Mouse (Mus musculus) liver, embryonic 13.5 days (tissue): Measurements from ENCODE around the gene Kncn. TPM values are rescaled to one million over a fixed set of nuclear protein-coding genes. Genes with fewer than 3 reads are reported as not detected.

Experiments
- ATAC-seq: fragments of 200-750 bp; cut with Nextera tagmentation; 2 replicates; pipeline ENCODE4 v1.8.0; 2017; ENCODE audit warnings: low read depth, mild to moderate bottlenecking, moderate number of reproducible peaks, moderate library complexity
- DNase-seq: peaks from one replicate; pipeline ENCODE4 v3.0.0; 2022
- H3K27ac ChIP-seq: fragments of 300-500 bp; sonication (generic); 2 replicates; pipeline ENCODE4 v1.5.1; 2015; ENCODE audit warnings: moderate library complexity, mild to moderate bottlenecking, inconsistent platforms
- H3K27me3 ChIP-seq: fragments of 300-500 bp; sonication (generic); 2 replicates; pipeline ENCODE4 v1.6.1; 2015; ENCODE audit warnings: mild to moderate bottlenecking, inconsistent platforms
- H3K36me3 ChIP-seq: fragments of 300-500 bp; sonication (generic); 2 replicates; pipeline ENCODE4 v1.6.1; 2015; ENCODE audit warnings: mild to moderate bottlenecking, inconsistent platforms
- H3K4me1 ChIP-seq: fragments of 300-500 bp; sonication (generic); replicated peaks from 2 replicates; pipeline ENCODE4 v1.6.1; 2015; ENCODE audit warnings: inconsistent platforms
- H3K4me2 ChIP-seq: fragments of 300-500 bp; sonication (generic); 2 replicates; pipeline ENCODE4 v1.6.1; 2015; ENCODE audit warnings: inconsistent platforms, mild to moderate bottlenecking, moderate library complexity
- H3K4me3 ChIP-seq: fragments of 300-500 bp; sonication (generic); replicated peaks from 2 replicates; pipeline ENCODE4 v1.5.1; 2015; ENCODE audit warnings: mild to moderate bottlenecking, inconsistent platforms
- H3K9ac ChIP-seq: fragments of 300-500 bp; sonication (generic); 2 replicates; pipeline ENCODE4 v1.6.1; 2015; ENCODE audit warnings: mild to moderate bottlenecking, inconsistent platforms
- H3K9me3 ChIP-seq: fragments of 300-500 bp; sonication (generic); replicated peaks from 2 replicates; pipeline ENCODE4 v1.6.1; 2016; ENCODE audit warnings: inconsistent platforms
- WGBS: fragments of 180-500 bp; shearing (Covaris S2); methylation state at CpG from one replicate; pipeline ENCODE4 v1.1.7; 2015; ENCODE audit not compliant: insufficient replicate concordance; 5-methylcytosine and 5-hydroxymethylcytosine counted together
- polyA plus RNA-seq: library from polyadenylated mRNA; unstranded; fragments of >200 nt; fragmentation: Nextera tagmentation; extraction: Ambion mirVana; gene quantifications from 2 replicates; pipeline ENCODE4 v1.2.1, GENCODE M21; 2015

The Kncn gene
- not detected in 2 replicates for polyA plus RNA-seq

GRCm38 (mm10) chr4:115884022-115884421, at the start of gene Kncn:
Kncn (plus strand) TSS chr4:115884400.
- Histone ChIP-seq H3K9me3 (no peaks in the 10 kb centered on the region), H3K9ac (no peak within 1 kb of the TSS), H3K4me1 (no peaks in the 10 kb centered on the region), H3K4me3 (no peak within 1 kb of the TSS), H3K27ac (no peak within 1 kb of the TSS), H3K36me3 (no peaks in the 10 kb centered on the region; the same call in 1 of the 2 replicates), H3K27me3 (peaks cover 18% of the 10 kb centered on the region), H3K4me2 (no peak within 1 kb of the TSS)
- DNase-seq (no peak), ATAC-seq (no peak)
- WGBS: 58% methylated on average over 6 of the region's 6 CpGs

GRCm38 (mm10) chr4:115835576-115835975, 48.6 kb upstream of the Kncn start:
- no peak for ATAC-seq
- Histone ChIP-seq H3K36me3 (peaks cover 47% of the 10 kb centered on the region), H3K27ac (0 out of 2 replicates have a peak overlapping the region, but pooled peaks have one; percentile 21), H3K27me3 (no peaks in the 10 kb centered on the region), H3K9ac (no peak overlapping the region), H3K4me3 (no peak overlapping the region), H3K9me3 (no peaks in the 10 kb centered on the region), H3K4me2 (no peak overlapping the region), H3K4me1 (peaks cover 57% of the 10 kb centered on the region)
- no peak for DNase-seq
- 75% methylated on average over 2 of the region's 2 CpGs for WGBS

- Histone ChIP-seq H3K4me3 (peak overlapping the region; percentile 80), H3K4me2 (peak overlapping the region; percentile 74), H3K27me3 (no peaks in the 10 kb centered on the region), H3K9me3 (no peaks in the 10 kb centered on the region), H3K36me3 (peaks cover 47% of the 10 kb centered on the region), H3K4me1 (peaks cover 67% of the 10 kb centered on the region), H3K27ac (peak overlapping the region; percentile 36), H3K9ac (peak overlapping the region; percentile 57)
- DNase-seq: no peak
- 33% methylated on average over 4 of the region's 4 CpGs for WGBS
- ATAC-seq: no peak
These were observed 46.0 kb upstream of the Kncn start for GRCm38 (mm10) chr4:115838196-115838595.

- 1% methylated on average over 51 of the region's 51 CpGs for WGBS
- H3K27me3 ChIP-seq: no peaks in the 10 kb centered on the region
- peaks cover 75% of the 10 kb centered on the region for H3K4me1 ChIP-seq
- peak; percentile 94 for DNase-seq
- H3K27ac ChIP-seq: peak within 1 kb of the TSS; percentile 82
- peak within 1 kb of the TSS; percentile 89 for H3K9ac ChIP-seq
- H3K9me3 ChIP-seq: no peaks in the 10 kb centered on the region
- H3K4me2 ChIP-seq: peak within 1 kb of the TSS; percentile 74
- peak; percentile 94 for ATAC-seq
- peaks cover 47% of the 10 kb centered on the region for H3K36me3 ChIP-seq
- peak within 1 kb of the TSS; percentile 80 for H3K4me3 ChIP-seq
These were observed 45.2 kb upstream of the Kncn start, which contains the start of gene Mknk1 for GRCm38 (mm10) chr4:115838696-115839641. Mknk1 (plus strand) TSS chr4:115839198.

GRCm38 (mm10) chr4:115839956-115840355, 44.2 kb upstream of the Kncn start:
- Histone ChIP-seq H3K9me3 (no peaks in the 10 kb centered on the region), H3K4me2 (peak overlapping the region; percentile 74), H3K27me3 (no peaks in the 10 kb centered on the region), H3K27ac (peak overlapping the region; percentile 82; the same call in 1 of the 2 replicates), H3K4me3 (peak overlapping the region; percentile 80), H3K36me3 (peaks cover 45% of the 10 kb centered on the region), H3K9ac (peak overlapping the region; percentile 89), H3K4me1 (peaks cover 85% of the 10 kb centered on the region)
- ATAC-seq: no peak
- WGBS: 51% methylated on average over 4 of the region's 4 CpGs
- DNase-seq: no peak

- DNase-seq (no peak), ATAC-seq (no peak)
- Histone ChIP-seq H3K4me1 (peaks cover 92% of the 10 kb centered on the region), H3K27me3 (no peaks in the 10 kb centered on the region), H3K9me3 (no peaks in the 10 kb centered on the region), H3K9ac (0 out of 2 replicates have a peak overlapping the region, but pooled peaks have one; percentile 2), H3K4me2 (peak overlapping the region; percentile 74), H3K4me3 (peak overlapping the region; percentile 80), H3K27ac (no peak overlapping the region; the same call in 1 of the 2 replicates), H3K36me3 (peaks cover 44% of the 10 kb centered on the region)
- 85% methylated on average over 4 of the region's 4 CpGs for WGBS
These were observed 43.4 kb upstream of the Kncn start for GRCm38 (mm10) chr4:115840842-115841241.

GRCm38 (mm10) chr4:115846656-115847055, 37.5 kb upstream of the Kncn start:
- H3K27me3 ChIP-seq: no peaks in the 10 kb centered on the region
- no peaks in the 10 kb centered on the region for H3K9me3 ChIP-seq
- H3K4me1 ChIP-seq: peaks cover 98% of the 10 kb centered on the region
- peak overlapping the region; percentile 33; the same call in 1 of the 2 replicates for H3K9ac ChIP-seq
- peak overlapping the region; percentile 97 for H3K27ac ChIP-seq
- ATAC-seq (no peak), DNase-seq (no peak)
- peaks cover 61% of the 10 kb centered on the region for H3K36me3 ChIP-seq
- no peak overlapping the region for H3K4me2 ChIP-seq
- WGBS: 63% methylated on average over 2 of the region's 2 CpGs
- H3K4me3 ChIP-seq: no peak overlapping the region

- Histone ChIP-seq H3K4me3 (no peak overlapping the region), H3K9me3 (no peaks in the 10 kb centered on the region), H3K4me2 (peak overlapping the region; percentile 68), H3K4me1 (peaks cover 99% of the 10 kb centered on the region), H3K27me3 (no peaks in the 10 kb centered on the region), H3K36me3 (peaks cover 61% of the 10 kb centered on the region), H3K27ac (peak overlapping the region; percentile 97), H3K9ac (peak overlapping the region; percentile 73)
- ATAC-seq: no peak
- 21% methylated on average over 5 of the region's 5 CpGs for WGBS
- peak; percentile 17 for DNase-seq
These were observed 36.8 kb upstream of the Kncn start for GRCm38 (mm10) chr4:115847377-115847776.

- Histone ChIP-seq H3K9ac (peak overlapping the region; percentile 73), H3K27ac (peak overlapping the region; percentile 97), H3K4me3 (0 out of 2 replicates have a peak overlapping the region, but pooled peaks have one; percentile 10), H3K36me3 (peaks cover 62% of the 10 kb centered on the region), H3K27me3 (no peaks in the 10 kb centered on the region), H3K4me1 (peaks cover 94% of the 10 kb centered on the region), H3K9me3 (no peaks in the 10 kb centered on the region), H3K4me2 (peak overlapping the region; percentile 68)
- 10% methylated on average over 1 of the region's 1 CpGs for WGBS
- 0 out of 2 replicates have a peak, but pooled peaks have one; percentile 6 for ATAC-seq
- peak; percentile 18 for DNase-seq
These were observed 36.1 kb upstream of the Kncn start for GRCm38 (mm10) chr4:115848083-115848482.

- DNase-seq (peak; percentile 86), ATAC-seq (peak; percentile 99)
- Histone ChIP-seq H3K4me1 (peaks cover 89% of the 10 kb centered on the region), H3K4me2 (peak overlapping the region; percentile 68), H3K4me3 (peak overlapping the region; percentile 33), H3K9me3 (no peaks in the 10 kb centered on the region), H3K27me3 (no peaks in the 10 kb centered on the region), H3K27ac (peak overlapping the region; percentile 97), H3K36me3 (peaks cover 60% of the 10 kb centered on the region), H3K9ac (peak overlapping the region; percentile 73)
- WGBS: 7% methylated on average over 8 of the region's 8 CpGs
These were observed 35.1 kb upstream of the Kncn start for GRCm38 (mm10) chr4:115848990-115849677.

- peaks cover 64% of the 10 kb centered on the region for H3K36me3 ChIP-seq
- DNase-seq (peak; percentile 50), ATAC-seq (peak; percentile 35)
- H3K4me3 ChIP-seq: peak overlapping the region; percentile 33
- H3K9ac ChIP-seq: peak overlapping the region; percentile 65
- no peaks in the 10 kb centered on the region for H3K9me3 ChIP-seq
- peaks cover 89% of the 10 kb centered on the region for H3K4me1 ChIP-seq
- no peaks in the 10 kb centered on the region for H3K27me3 ChIP-seq
- 47% methylated on average over 2 of the region's 2 CpGs for WGBS
- peak overlapping the region; percentile 97 for H3K27ac ChIP-seq
- peak overlapping the region; percentile 68 for H3K4me2 ChIP-seq
These were observed 34.1 kb upstream of the Kncn start for GRCm38 (mm10) chr4:115850111-115850510.
